Mouse (Mus musculus): ENCODE data around the gene Aars. TPM values are rescaled to one million over a fixed set of nuclear protein-coding genes. Genes with fewer than 3 reads are reported as not detected.

Aars gene
- polyA plus RNA-seq (2015; fragmentation: Nextera tagmentation; extraction: Ambion mirVana) = 21.8 and 25.0 TPM in 2 replicates

GRCm38 (mm10) chr8:111032916-111033315 lies at the start of gene Aars:
Gene Aars (plus strand): TSS chr8:111033144.

GRCm38 (mm10) chr8:110997547-110998531 lies 35.1 kb upstream of the Aars start, which contains the start of gene Ddx19a:
Gene Ddx19a (minus strand): TSS chr8:110997800.

GRCm38 (mm10) chr8:111031572-111031971 lies 1.4 kb upstream of the Aars start, which contains the start of gene Ddx19b:
Gene Ddx19b (minus strand): TSS chr8:111031751.

GRCm38 (mm10) chr8:111056158-111056663 lies 23.3 kb downstream of the Aars start, which contains the start of gene Exosc6:
Gene Exosc6 (plus strand): TSS chr8:111056339.

GRCm38 (mm10) chr8:111092326-111092725 lies 59.4 kb downstream of the Aars start, which contains the start of gene Clec18a:
Gene Clec18a (minus strand): TSS chr8:111092426.

GRCm38 (mm10) chr8:111093865-111094718 lies 61.1 kb downstream of the Aars start, which contains the start of gene Pdpr:
Gene Pdpr (plus strand): TSS chr8:111094630.

Small RNA genes within 50 kb of the gene (microRNA-seq; reads per million reads assigned to microRNA genes)
- gene Gm24103 (0 reads per million in 2 experiments), gene Mir3473d (0 reads per million in 2 experiments)

Other genes starting within 250 kb of the Aars start
- gene Il34, start 227.2 kb upstream of the Aars start, polyA plus RNA-seq (2015; fragmentation: Nextera tagmentation; extraction: Ambion mirVana) = 3.8 and 5.1 TPM in 2 replicates
- 79.1 and 81.3 TPM in 2 replicates for gene Cog4, start 186.5 kb upstream of the Aars start, polyA plus RNA-seq (2015; fragmentation: Nextera tagmentation; extraction: Ambion mirVana)
- 35.8 and 37.2 TPM in 2 replicates for gene Sf3b3, start 186.4 kb upstream of the Aars start, polyA plus RNA-seq (2015; fragmentation: Nextera tagmentation; extraction: Ambion mirVana)
- gene Fuk, start 130.7 kb upstream of the Aars start, polyA plus RNA-seq (2015; fragmentation: Nextera tagmentation; extraction: Ambion mirVana) = 2.4 and 2.9 TPM in 2 replicates
- 20.8 and 20.9 TPM in 2 replicates for gene St3gal2, start 113.2 kb upstream of the Aars start, polyA plus RNA-seq (2015; fragmentation: Nextera tagmentation; extraction: Ambion mirVana)
- 7.8 and 8.4 TPM in 2 replicates for gene Ddx19a, start 35.3 kb upstream of the Aars start, polyA plus RNA-seq (2015; fragmentation: Nextera tagmentation; extraction: Ambion mirVana)
- 3.0 and 3.2 TPM in 2 replicates for gene Ddx19b, start 1.4 kb upstream of the Aars start, polyA plus RNA-seq (2015; fragmentation: Nextera tagmentation; extraction: Ambion mirVana)
- 1.9 TPM in 1 of 2 replicates, not detected in the other for gene Exosc6, start 23.2 kb downstream of the Aars start, polyA plus RNA-seq (2015; fragmentation: Nextera tagmentation; extraction: Ambion mirVana)
- 0.45 and 1.7 TPM in 2 replicates for gene Clec18a, start 59.3 kb downstream of the Aars start, polyA plus RNA-seq (2015; fragmentation: Nextera tagmentation; extraction: Ambion mirVana)
- gene Pdpr, start 61.5 kb downstream of the Aars start, polyA plus RNA-seq (2015; fragmentation: Nextera tagmentation; extraction: Ambion mirVana) = 11.8 and 14.0 TPM in 2 replicates
- gene Glg1, start 226.1 kb downstream of the Aars start, polyA plus RNA-seq (2015; fragmentation: Nextera tagmentation; extraction: Ambion mirVana) = 31.7 and 32.5 TPM in 2 replicates